Mouse (Mus musculus) heart, postnatal 0 days (tissue): ENCODE data around the gene Ptpn11. TPM values are rescaled to one million over a fixed set of nuclear protein-coding genes. Genes with fewer than 3 reads are reported as not detected.
"Not testable (repeated sequence)": the region's sequence is repeated elsewhere in the genome, so short reads cannot be mapped to it uniquely, and the experiment has no call there.

ENCODE experiments used
- ATAC-seq: fragments of 200-750 bp; cut with Nextera tagmentation; 2 replicates; pipeline ENCODE4 v1.8.0; 2017; ENCODE audit warnings: low read depth, moderate number of reproducible peaks, moderate library complexity; ENCODE audit not compliant: insufficient read depth
- DNase-seq: peaks from one replicate; pipeline ENCODE4 v3.0.0-alpha.2; 2016; ENCODE audit warnings: low spot score
- H3K27ac ChIP-seq: fragments of 300-500 bp; sonication (generic); 2 replicates; pipeline ENCODE4 v1.5.1; 2014; ENCODE audit warnings: low read depth, mild to moderate bottlenecking
- H3K27me3 ChIP-seq: fragments of 300-500 bp; sonication (generic); 2 replicates; pipeline ENCODE4 v1.6.1; 2014; ENCODE audit warnings: low read length, mixed read lengths; ENCODE audit not compliant: control insufficient read depth, insufficient read depth
- H3K36me3 ChIP-seq: fragments of 300-500 bp; sonication (generic); replicated peaks from 2 replicates; pipeline ENCODE4 v1.6.1; 2014; ENCODE audit warnings: low read length, mixed read lengths; ENCODE audit not compliant: control insufficient read depth, insufficient read depth
- H3K4me1 ChIP-seq: fragments of 300-500 bp; sonication (generic); 2 replicates; pipeline ENCODE4 v1.6.1; 2014; ENCODE audit warnings: antibody characterized with exemption; ENCODE audit not compliant: control insufficient read depth, insufficient read depth
- H3K4me2 ChIP-seq: fragments of 300-500 bp; sonication (generic); 2 replicates; pipeline ENCODE4 v1.6.1; 2014; ENCODE audit warnings: low read depth, mild to moderate bottlenecking, low read length, moderate library complexity
- H3K4me3 ChIP-seq: fragments of 300-500 bp; sonication (generic); 2 replicates; pipeline ENCODE4 v1.5.1; 2014; ENCODE audit warnings: low read depth, low read length
- H3K9ac ChIP-seq: fragments of 300-500 bp; sonication (generic); replicated peaks from 2 replicates; pipeline ENCODE4 v1.6.1; 2014; ENCODE audit warnings: low read depth, low read length, mixed read lengths
- H3K9me3 ChIP-seq: fragments of 300-500 bp; sonication (generic); replicated peaks from 2 replicates; pipeline ENCODE4 v1.6.1; 2016; ENCODE audit warnings: low read length; ENCODE audit not compliant: control insufficient read depth
- CTCF ChIP-seq: IDR thresholded peaks from 2 replicates; pipeline ENCODE4 v1.5.1; 2016; ENCODE audit warnings: antibody characterized with exemption, control low read depth, low read depth
- EP300 ChIP-seq: IDR thresholded peaks from 2 replicates; pipeline ENCODE4 v1.6.1; 2016; ENCODE audit warnings: antibody characterized with exemption, low read depth
- WGBS: fragments of 180-500 bp; shearing (Covaris S2); extraction: QIAGEN DNeasy Blood & Tissue Kit; methylation state at CpG from one replicate; pipeline ENCODE4 v1.1.7; 2014; 5-methylcytosine and 5-hydroxymethylcytosine counted together
- polyA plus RNA-seq: library from polyadenylated mRNA; unstranded; fragments of >200 nt; fragmentation: Nextera tagmentation; extraction: Ambion mirVana; gene quantifications from 2 replicates; pipeline ENCODE4 v1.2.1, GENCODE M21; 2015
- total RNA-seq: library from RNA; depleted of rRNA; stranded (reverse); fragments of >200 nt; gene quantifications from 2 replicates; pipeline ENCODE4 v1.2.3, GENCODE M21; 2014; ENCODE audit warnings: low replicate concordance

The Ptpn11 gene
- total and polyA plus RNA-seq, 2 experiments from 2014 or later, result 24.7 to 45.5 TPM

DNA sequence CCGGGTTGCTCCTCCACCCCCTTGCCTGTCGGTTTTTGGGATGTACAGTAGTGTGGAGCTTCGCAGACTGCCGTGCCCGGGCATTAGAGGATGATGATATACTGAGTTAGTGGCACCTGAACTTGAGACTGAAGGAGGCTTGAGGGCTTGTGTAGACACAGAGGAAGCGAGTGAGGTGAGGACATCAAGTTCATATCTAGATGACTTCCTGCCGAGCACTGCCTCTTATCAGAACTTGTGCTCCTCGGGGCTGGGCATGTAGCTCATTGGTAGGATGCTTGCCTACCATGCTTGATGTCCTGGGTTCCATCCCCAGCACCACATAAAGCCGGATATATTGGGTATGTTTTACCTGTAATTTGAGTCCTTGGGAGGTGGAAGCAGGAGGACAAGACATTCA lies 39.6 kb upstream of the Ptpn11 start:
- Histone ChIP-seq H3K4me1 (peaks cover 5% of the 10 kb centered on the region; the same call in 1 of the 2 replicates), H3K36me3 (no peaks in the 10 kb centered on the region), H3K27me3 (no peaks in the 10 kb centered on the region), H3K4me3 (no peak overlapping the region), H3K9ac (no peak overlapping the region), H3K27ac (no peak overlapping the region), H3K9me3 (no peaks in the 10 kb centered on the region), H3K4me2 (no peak overlapping the region)
- TF ChIP-seq EP300, result no peak
- no peak for TF ChIP-seq CTCF
- no peak for DNase-seq
- no peak for ATAC-seq
- WGBS, result 69% methylated on average over 9 of the region's 9 CpGs

DNA sequence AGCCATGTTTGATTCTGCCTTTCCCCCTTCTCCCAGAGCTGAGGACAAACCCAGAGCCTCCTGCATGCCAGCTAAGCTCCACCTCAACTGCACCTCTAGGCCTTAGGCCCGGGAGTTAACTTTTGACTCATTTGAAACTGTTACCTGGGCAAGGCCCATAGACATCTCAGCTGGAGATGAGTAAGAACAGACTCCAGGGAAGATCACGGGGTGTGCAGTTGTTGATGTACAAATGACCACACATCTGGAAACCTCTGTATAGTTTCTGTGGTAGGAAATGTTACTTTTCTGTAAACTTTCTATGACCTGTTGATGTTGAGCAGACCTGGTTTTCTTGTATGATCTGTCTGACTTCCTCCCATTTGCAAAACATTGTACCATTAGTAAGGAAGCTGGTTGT lies 38.0 kb upstream of the Ptpn11 start:
- H3K27ac ChIP-seq, result no peak overlapping the region
- 93% methylated on average over 2 of the region's 2 CpGs for WGBS
- H3K4me3 ChIP-seq, result no peak overlapping the region
- no peak for ATAC-seq
- DNase-seq, result no peak
- no peak overlapping the region for H3K4me2 ChIP-seq
- H3K9me3 ChIP-seq, result no peaks in the 10 kb centered on the region
- TF ChIP-seq CTCF, result no peak
- no peak for TF ChIP-seq EP300
- H3K4me1 ChIP-seq, result peaks cover 12% of the 10 kb centered on the region
- H3K9ac ChIP-seq, result no peak overlapping the region
- no peaks in the 10 kb centered on the region for H3K27me3 ChIP-seq
- no peaks in the 10 kb centered on the region for H3K36me3 ChIP-seq

DNA sequence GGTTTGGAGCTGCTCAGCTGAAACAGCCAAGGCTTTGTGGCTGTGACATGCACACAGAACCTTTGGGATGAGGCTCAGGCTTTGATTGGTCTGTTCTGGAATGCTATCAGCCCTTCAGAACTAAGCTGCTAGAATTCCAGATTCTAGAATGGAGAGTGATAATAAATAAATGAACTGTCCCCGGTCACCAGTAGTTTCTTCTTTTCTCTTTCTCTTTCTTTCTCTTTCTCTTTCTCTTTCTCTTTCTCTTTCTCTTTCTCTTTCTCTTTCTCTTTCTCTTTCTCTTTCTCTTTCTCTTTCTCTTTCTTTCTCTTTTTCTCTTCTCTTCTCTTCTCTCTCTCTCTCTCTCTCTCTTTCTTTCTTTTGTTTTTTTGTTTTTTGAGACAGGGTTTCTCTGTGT lies 36.1 kb upstream of the Ptpn11 start:
- DNase-seq, H3K27me3 ChIP-seq, H3K4me2 ChIP-seq, H3K9ac ChIP-seq, H3K36me3 ChIP-seq, H3K27ac ChIP-seq, H3K9me3 ChIP-seq, H3K4me3 ChIP-seq, ATAC-seq: not testable (repeated sequence)
- H3K4me1 ChIP-seq, result peaks cover 12% of the 10 kb centered on the region
- 81% methylated on average over 1 of the region's 1 CpGs for WGBS

DNA sequence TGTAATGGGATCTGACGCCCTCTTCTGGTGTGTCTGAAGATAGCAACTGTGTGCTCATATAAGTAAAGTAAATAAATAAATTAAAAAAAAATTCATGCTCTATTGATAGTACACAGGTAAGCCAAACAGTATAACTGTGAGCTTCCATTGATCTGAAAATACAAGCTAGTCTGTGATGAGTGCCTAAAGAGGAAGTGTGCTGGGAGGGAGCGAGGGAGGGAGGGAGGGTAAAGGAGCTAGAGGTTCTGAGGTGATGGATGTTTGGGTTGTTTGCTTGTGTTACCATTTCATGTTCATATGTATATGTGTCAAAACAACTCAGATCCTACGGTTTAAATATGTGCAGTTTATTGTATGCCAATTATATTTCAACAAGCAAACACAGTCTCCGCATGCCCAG lies 35.6 kb upstream of the Ptpn11 start:
- WGBS, result 86% methylated on average over 4 of the region's 4 CpGs
- no peak overlapping the region for H3K4me2 ChIP-seq
- TF ChIP-seq CTCF, result no peak
- no peak for TF ChIP-seq EP300
- ATAC-seq, result no peak
- no peak overlapping the region for H3K4me3 ChIP-seq
- peaks cover 12% of the 10 kb centered on the region for H3K4me1 ChIP-seq
- H3K36me3 ChIP-seq, result no peaks in the 10 kb centered on the region
- H3K9ac ChIP-seq, result no peak overlapping the region
- H3K27ac ChIP-seq, result no peak overlapping the region
- no peaks in the 10 kb centered on the region for H3K27me3 ChIP-seq
- DNase-seq, result no peak
- H3K9me3 ChIP-seq, result no peaks in the 10 kb centered on the region

DNA sequence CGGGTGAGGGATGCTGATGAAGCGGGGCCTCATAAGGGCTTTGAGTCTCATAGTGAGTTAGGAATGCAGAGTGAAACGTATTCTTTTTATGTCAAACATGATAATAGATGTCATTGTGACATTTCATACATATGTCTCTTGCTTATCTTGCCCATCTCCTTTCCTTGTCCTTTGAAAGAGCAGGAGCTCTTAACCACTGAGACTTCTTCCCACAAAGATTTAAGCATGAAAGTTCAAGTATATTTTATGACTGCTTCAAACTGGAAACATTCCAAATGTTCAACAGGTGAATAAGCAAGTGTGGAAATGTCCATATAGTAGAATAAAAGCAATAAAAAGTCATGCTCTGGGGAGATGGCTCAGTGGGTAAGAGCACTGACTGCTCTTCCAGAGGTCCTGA lies 35.2 kb upstream of the Ptpn11 start:
- Histone ChIP-seq H3K36me3 (no peaks in the 10 kb centered on the region), H3K9ac (no peak overlapping the region), H3K27ac (no peak overlapping the region), H3K4me1 (peaks cover 16% of the 10 kb centered on the region), H3K9me3 (no peaks in the 10 kb centered on the region), H3K27me3 (no peaks in the 10 kb centered on the region), H3K4me3 (no peak overlapping the region), H3K4me2 (no peak overlapping the region)
- ATAC-seq (no peak), DNase-seq (no peak)
- WGBS, result 43% methylated on average over 3 of the region's 3 CpGs
- TF ChIP-seq EP300 (no peak), CTCF (no peak)

DNA sequence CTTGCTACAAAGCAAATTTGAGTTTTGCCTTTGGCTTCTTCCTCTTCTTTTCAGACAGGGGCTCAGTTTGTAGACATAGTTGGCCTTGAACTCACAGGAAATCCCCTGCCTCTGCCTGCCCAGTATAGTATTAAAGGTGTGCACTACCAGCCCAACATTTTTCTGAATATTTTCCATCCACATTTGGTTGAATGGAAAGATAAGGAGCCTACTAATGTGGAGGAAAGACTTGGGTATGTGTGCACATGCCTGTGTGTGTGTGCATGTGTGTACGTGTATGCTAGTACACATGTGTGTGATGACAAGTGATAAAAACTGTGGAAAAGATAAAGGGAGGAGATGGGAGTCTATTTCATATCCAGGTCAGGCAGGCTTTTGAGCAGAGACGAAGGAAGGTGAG lies 34.7 kb upstream of the Ptpn11 start:
- Histone ChIP-seq H3K4me1 (peaks cover 19% of the 10 kb centered on the region), H3K4me3 (no peak overlapping the region), H3K27ac (no peak overlapping the region), H3K9ac (no peak overlapping the region), H3K36me3 (no peaks in the 10 kb centered on the region), H3K4me2 (no peak overlapping the region), H3K9me3 (no peaks in the 10 kb centered on the region), H3K27me3 (no peaks in the 10 kb centered on the region)
- 63% methylated on average over 2 of the region's 2 CpGs for WGBS
- no peak for DNase-seq
- no peak for ATAC-seq
- TF ChIP-seq EP300 (no peak), CTCF (no peak)
